Mouse (Mus musculus): ENCODE data around the gene Smad6. TPM values are rescaled to one million over a fixed set of nuclear protein-coding genes. Genes with fewer than 3 reads are reported as not detected.

The Smad6 gene
- polyA plus RNA-seq, 1 experiment = 8.0 TPM

GRCm38 (mm10) chr9:64002981-64003380 is 18.9 kb downstream of the Smad6 start:
- no peaks in the 10 kb centered on the region for H3K27me3 ChIP-seq (ENCODE audit: control insufficient read depth, insufficient read depth, low read length)
- no peak overlapping the region for H3K27ac ChIP-seq (ENCODE audit: control insufficient read depth, insufficient read depth, low read length)
- no peak for DNase-seq
- WGBS = 93% methylated on average over 7 of the region's 7 CpGs
- no peaks in the 10 kb centered on the region for H3K36me3 ChIP-seq (ENCODE audit: control insufficient read depth, insufficient read depth, low read length)
- H3K4me3 ChIP-seq (ENCODE audit: control insufficient read depth, insufficient read depth, low read length) = no peak overlapping the region
- no peaks in the 10 kb centered on the region for H3K4me1 ChIP-seq (replicated peaks; ENCODE audit: control insufficient read depth, insufficient read depth, low read length)
- TF ChIP-seq CTCF (IDR thresholded peaks at IDR 0.05; ENCODE audit: borderline replicate concordance, control insufficient read depth, extremely low read depth, insufficient read depth, low read length, poor library complexity) (no peak), POLR2A (IDR thresholded peaks at IDR 0.05; ENCODE audit: control insufficient read depth, extremely low read depth, insufficient read depth, low read length, poor library complexity) (no peak)

GRCm38 (mm10) chr9:64001081-64001480 is 20.8 kb downstream of the Smad6 start:
- WGBS = 88% methylated on average over 7 of the region's 7 CpGs
- Histone ChIP-seq H3K27me3 (ENCODE audit: control insufficient read depth, insufficient read depth, low read length) (no peaks in the 10 kb centered on the region), H3K4me1 (replicated peaks; ENCODE audit: control insufficient read depth, insufficient read depth, low read length) (no peaks in the 10 kb centered on the region), H3K4me3 (ENCODE audit: control insufficient read depth, insufficient read depth, low read length) (no peak overlapping the region), H3K27ac (ENCODE audit: control insufficient read depth, insufficient read depth, low read length) (no peak overlapping the region), H3K36me3 (ENCODE audit: control insufficient read depth, insufficient read depth, low read length) (no peaks in the 10 kb centered on the region)
- DNase-seq = no peak
- TF ChIP-seq CTCF (IDR thresholded peaks at IDR 0.05; ENCODE audit: borderline replicate concordance, control insufficient read depth, extremely low read depth, insufficient read depth, low read length, poor library complexity) (no peak), POLR2A (IDR thresholded peaks at IDR 0.05; ENCODE audit: control insufficient read depth, extremely low read depth, insufficient read depth, low read length, poor library complexity) (no peak)

DNA sequence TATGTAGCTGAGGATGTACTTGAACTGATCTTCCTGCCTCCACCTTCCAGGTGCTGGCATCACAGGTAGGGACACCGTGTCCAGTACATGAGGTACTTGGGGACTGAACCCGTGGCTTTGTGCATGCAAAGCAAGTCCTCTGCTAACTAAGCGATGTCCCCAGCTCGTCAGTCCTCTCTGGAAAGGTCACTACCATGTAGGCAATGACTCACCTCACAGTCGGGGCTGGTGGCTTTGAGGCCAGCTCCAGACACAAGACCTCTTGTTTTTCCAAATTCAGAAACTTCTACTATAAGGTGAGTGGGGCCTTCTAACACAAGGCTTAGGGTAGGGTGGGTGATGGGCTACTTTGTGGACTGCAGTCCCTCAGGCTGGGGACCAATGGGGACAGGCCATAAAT is 21.8 kb downstream of the Smad6 start:
- H3K36me3 ChIP-seq (ENCODE audit: control insufficient read depth, insufficient read depth, low read length) = no peaks in the 10 kb centered on the region
- TF ChIP-seq CTCF (IDR thresholded peaks at IDR 0.05; ENCODE audit: borderline replicate concordance, control insufficient read depth, extremely low read depth, insufficient read depth, low read length, poor library complexity) (no peak), POLR2A (IDR thresholded peaks at IDR 0.05; ENCODE audit: control insufficient read depth, extremely low read depth, insufficient read depth, low read length, poor library complexity) (no peak)
- 92% methylated on average over 5 of the region's 5 CpGs for WGBS
- DNase-seq = no peak
- H3K4me1 ChIP-seq (replicated peaks; ENCODE audit: control insufficient read depth, insufficient read depth, low read length) = no peaks in the 10 kb centered on the region
- H3K27ac ChIP-seq (ENCODE audit: control insufficient read depth, insufficient read depth, low read length) = no peak overlapping the region
- H3K4me3 ChIP-seq (ENCODE audit: control insufficient read depth, insufficient read depth, low read length) = no peak overlapping the region
- H3K27me3 ChIP-seq (ENCODE audit: control insufficient read depth, insufficient read depth, low read length) = no peaks in the 10 kb centered on the region

DNA sequence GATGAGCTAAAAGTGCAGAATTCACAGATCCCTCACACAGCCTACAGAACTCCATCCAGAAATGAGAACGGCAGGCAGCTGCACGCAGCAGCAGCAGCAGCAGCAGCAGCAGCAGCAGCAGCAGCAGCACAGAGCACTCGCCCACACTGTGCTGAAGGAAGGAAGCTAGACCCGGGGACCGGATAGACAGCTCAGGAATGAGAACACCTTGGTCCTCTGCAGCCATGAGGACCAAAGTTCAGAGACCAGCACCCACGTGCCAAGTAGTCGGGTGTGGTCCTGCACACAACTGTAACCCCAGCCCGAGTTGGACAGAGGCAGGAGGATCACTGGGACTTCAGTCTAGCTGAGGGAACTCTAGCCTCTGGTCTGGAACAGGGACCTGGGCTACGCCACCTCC is 22.7 kb downstream of the Smad6 start:
- H3K4me3 ChIP-seq (ENCODE audit: control insufficient read depth, insufficient read depth, low read length) = no peak overlapping the region
- H3K4me1 ChIP-seq (replicated peaks; ENCODE audit: control insufficient read depth, insufficient read depth, low read length) = no peaks in the 10 kb centered on the region
- no peak for TF ChIP-seq CTCF (IDR thresholded peaks at IDR 0.05; ENCODE audit: borderline replicate concordance, control insufficient read depth, extremely low read depth, insufficient read depth, low read length, poor library complexity)
- no peak for DNase-seq
- 83% methylated on average over 9 of the region's 9 CpGs for WGBS
- no peaks in the 10 kb centered on the region for H3K27me3 ChIP-seq (ENCODE audit: control insufficient read depth, insufficient read depth, low read length)
- no peaks in the 10 kb centered on the region for H3K36me3 ChIP-seq (ENCODE audit: control insufficient read depth, insufficient read depth, low read length)
- H3K27ac ChIP-seq (ENCODE audit: control insufficient read depth, insufficient read depth, low read length) = no peak overlapping the region

DNA sequence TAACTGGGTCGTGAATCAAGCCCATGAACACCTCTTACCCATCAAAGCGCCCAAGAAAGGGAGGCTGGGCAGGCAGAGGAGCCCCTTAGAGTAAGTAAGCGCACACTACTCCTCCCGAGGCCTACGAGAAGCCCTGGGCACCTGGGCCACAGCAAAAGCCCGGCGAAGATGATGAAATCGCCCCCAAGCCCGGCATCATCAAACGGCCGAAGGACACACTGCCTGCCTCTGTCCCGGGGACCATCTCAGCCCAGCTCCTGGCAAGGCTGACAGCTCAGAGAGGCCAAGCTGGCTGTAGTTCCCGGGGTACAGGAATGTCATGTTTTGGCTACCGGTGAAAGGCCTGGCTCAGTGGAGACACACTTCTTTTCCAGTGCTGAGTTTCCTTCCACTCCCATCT is 23.8 kb downstream of the Smad6 start:
- H3K27ac ChIP-seq (ENCODE audit: control insufficient read depth, insufficient read depth, low read length) = no peak overlapping the region
- no peaks in the 10 kb centered on the region for H3K36me3 ChIP-seq (ENCODE audit: control insufficient read depth, insufficient read depth, low read length)
- 92% methylated on average over 14 of the region's 14 CpGs for WGBS
- no peak overlapping the region for H3K4me3 ChIP-seq (ENCODE audit: control insufficient read depth, insufficient read depth, low read length)
- H3K27me3 ChIP-seq (ENCODE audit: control insufficient read depth, insufficient read depth, low read length) = no peaks in the 10 kb centered on the region
- H3K4me1 ChIP-seq (replicated peaks; ENCODE audit: control insufficient read depth, insufficient read depth, low read length) = no peaks in the 10 kb centered on the region
- no peak for DNase-seq
- no peak for TF ChIP-seq CTCF (IDR thresholded peaks at IDR 0.05; ENCODE audit: borderline replicate concordance, control insufficient read depth, extremely low read depth, insufficient read depth, low read length, poor library complexity)
- no peak for TF ChIP-seq POLR2A (IDR thresholded peaks at IDR 0.05; ENCODE audit: control insufficient read depth, extremely low read depth, insufficient read depth, low read length, poor library complexity)

DNA sequence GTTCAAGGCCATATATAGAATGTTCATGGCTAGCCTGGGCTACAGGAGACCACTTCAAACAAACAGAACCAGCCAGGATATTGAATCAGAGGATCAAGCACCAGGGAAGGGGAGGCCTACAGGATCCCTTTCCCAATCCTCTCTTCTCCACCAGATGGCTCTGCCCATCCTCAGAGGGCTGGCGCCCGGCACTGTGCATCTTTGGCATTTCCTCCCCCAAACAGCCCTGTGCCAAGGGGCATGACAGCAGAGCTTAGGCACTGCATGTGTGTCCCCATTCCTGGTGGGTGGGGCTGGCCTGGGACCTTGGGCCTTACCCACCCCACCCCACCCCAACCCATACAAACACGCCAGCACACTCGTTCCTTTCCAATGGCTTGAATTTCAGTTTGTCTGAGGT is 24.4 kb downstream of the Smad6 start:
- H3K36me3 ChIP-seq (ENCODE audit: control insufficient read depth, insufficient read depth, low read length) = no peaks in the 10 kb centered on the region
- 80% methylated on average over 4 of the region's 4 CpGs for WGBS
- no peaks in the 10 kb centered on the region for H3K4me1 ChIP-seq (replicated peaks; ENCODE audit: control insufficient read depth, insufficient read depth, low read length)
- H3K27me3 ChIP-seq (ENCODE audit: control insufficient read depth, insufficient read depth, low read length) = no peaks in the 10 kb centered on the region
- no peak overlapping the region for H3K27ac ChIP-seq (ENCODE audit: control insufficient read depth, insufficient read depth, low read length)
- H3K4me3 ChIP-seq (ENCODE audit: control insufficient read depth, insufficient read depth, low read length) = no peak overlapping the region
- TF ChIP-seq CTCF (IDR thresholded peaks at IDR 0.05; ENCODE audit: borderline replicate concordance, control insufficient read depth, extremely low read depth, insufficient read depth, low read length, poor library complexity) (no peak), POLR2A (IDR thresholded peaks at IDR 0.05; ENCODE audit: control insufficient read depth, extremely low read depth, insufficient read depth, low read length, poor library complexity) (no peak)
- DNase-seq = no peak

GRCm38 (mm10) chr9:63993256-63993655 is 28.6 kb downstream of the Smad6 start:
- Histone ChIP-seq H3K4me1 (replicated peaks; ENCODE audit: control insufficient read depth, insufficient read depth, low read length) (peaks cover 13% of the 10 kb centered on the region), H3K36me3 (ENCODE audit: control insufficient read depth, insufficient read depth, low read length) (no peaks in the 10 kb centered on the region), H3K27ac (ENCODE audit: control insufficient read depth, insufficient read depth, low read length) (no peak overlapping the region), H3K4me3 (ENCODE audit: control insufficient read depth, insufficient read depth, low read length) (no peak overlapping the region), H3K27me3 (ENCODE audit: control insufficient read depth, insufficient read depth, low read length) (no peaks in the 10 kb centered on the region)
- no peak for DNase-seq
- no peak for TF ChIP-seq POLR2A (IDR thresholded peaks at IDR 0.05; ENCODE audit: control insufficient read depth, extremely low read depth, insufficient read depth, low read length, poor library complexity)
- 92% methylated on average over 5 of the region's 5 CpGs for WGBS
